9 mouse cellular contexts compared by ENCODE assay signal in genomic region chr6:87451016-87451415, GRCm38 (mm10). TPM values are rescaled to one million over a fixed set of nuclear protein-coding genes. Genes with fewer than 3 reads are reported as not detected.
A peak's percentile ranks its signal among the peaks of the same experiment; 100 is the strongest.
DNase-seq lines count a peak whose midpoint lies in the region; ATAC-seq and TF ChIP-seq lines count a peak whose summit lies in the region.
"Had no signal": no experiment of that assay in that cellular context is flagged by ENCODE, and none has a peak within 500 bp of the region (broad histone marks: within the 10 kb centered on the region; RNA-seq: fewer than 3 reads in every experiment).

No protein-coding gene starts in this region.

- no peak for TF ChIP-seq POLR2A in kidney, adult 2 months (IDR thresholded peaks at IDR 0.05; ENCODE audit: low read depth, low read length)

- H3K27ac ChIP-seq in kidney, adult 2 months (ENCODE audit: insufficient read depth, low read depth, low read length), result no peak overlapping the region
- H3K27ac ChIP-seq in kidney, embryonic 16.5 days (ENCODE audit: low read length), result no peak overlapping the region
- no peak overlapping the region for H3K27ac ChIP-seq in neural tube, embryonic 15.5 days (replicated peaks)

- H3K9me3 ChIP-seq in kidney, embryonic 16.5 days (ENCODE audit: low read length), result no peaks in the 10 kb centered on the region
- H3K9me3 ChIP-seq in neural tube, embryonic 15.5 days (replicated peaks), result no peaks in the 10 kb centered on the region

- H3K4me2 ChIP-seq in kidney, embryonic 16.5 days (replicated peaks; ENCODE audit: low read depth, low read length), result no peak overlapping the region
- H3K4me2 ChIP-seq in neural tube, embryonic 15.5 days, result no peak overlapping the region

- H3K4me3 ChIP-seq in kidney, adult 2 months (ENCODE audit: insufficient read depth, low read depth, low read length), result no peak overlapping the region
- no peak overlapping the region for H3K4me3 ChIP-seq in kidney, embryonic 16.5 days (ENCODE audit: low read length)
- no peak overlapping the region for H3K4me3 ChIP-seq in neural tube, embryonic 15.5 days (replicated peaks)

- peak; percentile 88 for TF ChIP-seq CTCF in kidney, adult 2 months (conservative IDR thresholded peaks at IDR 0.05; ENCODE audit: insufficient read depth, insufficient read length, low read depth, low read length)

- H3K27me3 ChIP-seq in kidney, adult 2 months (replicated peaks; ENCODE audit: control insufficient read depth, insufficient read depth, low read length), result no peaks in the 10 kb centered on the region
- no peaks in the 10 kb centered on the region for H3K27me3 ChIP-seq in kidney, embryonic 16.5 days (ENCODE audit: insufficient read depth, low read length)
- H3K27me3 ChIP-seq in neural tube, embryonic 15.5 days (replicated peaks), result no peaks in the 10 kb centered on the region

- no peak overlapping the region for H3K9ac ChIP-seq in kidney, embryonic 16.5 days (replicated peaks; ENCODE audit: low read length)
- no peak overlapping the region for H3K9ac ChIP-seq in neural tube, embryonic 15.5 days (replicated peaks)

- WGBS in kidney, adult 2 months, result 45% methylated on average over 3 of the region's 3 CpGs
- 61% methylated on average over 3 of the region's 3 CpGs for WGBS in kidney, embryonic 16.5 days
- WGBS in neural tube, embryonic 15.5 days, result 78% methylated on average over 3 of the region's 3 CpGs

- peak; percentile 66 for DNase-seq in kidney, adult 2 months
- peak; percentile 68 for DNase-seq in CD4-positive, CD25-positive, alpha-beta regulatory T cell, adult 2 months (ENCODE audit: low read depth, low spot score)
- DNase-seq in adrenal gland, adult 2 months, result peak; percentile 65
- DNase-seq in heart, postnatal 4 days, result peak; percentile 64
- DNase-seq in lung, postnatal 25 days (ENCODE audit: low spot score), result peak; percentile 61
- DNase-seq in frontal cortex, postnatal 10 days (ENCODE audit: low spot score in 2 of 2), result no peak

- H3K36me3 ChIP-seq in kidney, adult 2 months (ENCODE audit: control insufficient read depth, insufficient read depth, low read length), result no peaks in the 10 kb centered on the region
- H3K36me3 ChIP-seq in kidney, embryonic 16.5 days (ENCODE audit: insufficient read depth, low read length), result no peaks in the 10 kb centered on the region
- H3K36me3 ChIP-seq in neural tube, embryonic 15.5 days, result no peaks in the 10 kb centered on the region

- no peak for ATAC-seq in kidney, embryonic 16.5 days (ENCODE audit: low FRiP score, low TSS enrichment)
- no peak for ATAC-seq in neural tube, embryonic 15.5 days (ENCODE audit: low FRiP score)

- H3K4me1 ChIP-seq in kidney, adult 2 months (ENCODE audit: control insufficient read depth, insufficient read depth, low read length), result no peaks in the 10 kb centered on the region
- H3K4me1 ChIP-seq in kidney, embryonic 16.5 days (ENCODE audit: insufficient read depth, low read length), result 0 out of 2 replicates have a peak, but pooled peaks cover 4% of the 10 kb centered on the region
- no peaks in the 10 kb centered on the region for H3K4me1 ChIP-seq in neural tube, embryonic 15.5 days

RNA-seq across cellular contexts. Expression of gene Bmp10, which starts 22.2 kb away (rescaled TPM):
- not detected in 2 replicates for polyA plus RNA-seq in kidney, adult 2 months (2012; rRNA removed)
- not detected in 2 replicates for polyA plus RNA-seq in kidney, embryonic 16.5 days (2015; fragmentation: Nextera tagmentation; extraction: Ambion mirVana)
- total RNA-seq in adrenal gland, adult 2 months (2021), result not detected
- not detected in 2 replicates for polyA plus RNA-seq in adrenal gland, adult 2 months (2012; rRNA removed)
- 10 to 100 TPM; 61.7 to 65.3 TPM for total RNA-seq in heart, postnatal 4 days (2021)
- polyA plus RNA-seq in neural tube, embryonic 15.5 days (2015; fragmentation: Nextera tagmentation; extraction: Ambion mirVana), result not detected in 2 replicates
- polyA plus RNA-seq: intestine, embryonic 14.5 days had no signal

Comparison
In these comparisons a context has a peak if more than half of its experiments do, and no peak if none do; other contexts are left out.
1. DNase-seq: peak in kidney, adult 2 months (single experiment), CD4-positive, CD25-positive, alpha-beta regulatory T cell, adult 2 months (single experiment), adrenal gland, adult 2 months (single experiment), heart, postnatal 4 days (single experiment) and lung, postnatal 25 days (single experiment); none in frontal cortex, postnatal 10 days (0 of 2).